Mouse (Mus musculus) embryonic facial prominence, embryonic 12.5 days (tissue): ENCODE results near the gene Zbtb7a. TPM values are rescaled to one million over a fixed set of nuclear protein-coding genes. Genes with fewer than 3 reads are reported as not detected.
A peak's percentile ranks its signal among the peaks of the same experiment; 100 is the strongest.

Experiments used
- ATAC-seq: fragments of 200-750 bp; cut with Nextera tagmentation; 2 replicates; pipeline ENCODE4 v1.8.0; 2017; ENCODE audit not compliant: insufficient number of reproducible peaks, insufficient read depth, low FRiP score, low TSS enrichment
- H3K27ac ChIP-seq: fragments of 300-500 bp; sonication (generic); 2 replicates; pipeline ENCODE4 v1.5.1; 2016; ENCODE audit warnings: mild to moderate bottlenecking
- H3K27me3 ChIP-seq: fragments of 300-500 bp; sonication (generic); 2 replicates; pipeline ENCODE4 v1.6.1; 2016; ENCODE audit warnings: mild to moderate bottlenecking, moderate library complexity
- H3K36me3 ChIP-seq: fragments of 300-500 bp; sonication (generic); 2 replicates; pipeline ENCODE4 v1.6.1; 2016; ENCODE audit warnings: mild to moderate bottlenecking
- H3K4me1 ChIP-seq: fragments of 300-500 bp; sonication (generic); 2 replicates; pipeline ENCODE4 v1.6.1; 2016
- H3K4me2 ChIP-seq: fragments of 300-500 bp; sonication (generic); replicated peaks from 2 replicates; pipeline ENCODE4 v1.6.1; 2016; ENCODE audit warnings: mild to moderate bottlenecking, moderate library complexity
- H3K4me3 ChIP-seq: fragments of 300-500 bp; sonication (generic); 2 replicates; pipeline ENCODE4 v1.5.1; 2016; ENCODE audit warnings: mild to moderate bottlenecking
- H3K9ac ChIP-seq: fragments of 300-500 bp; sonication (generic); 2 replicates; pipeline ENCODE4 v1.6.1; 2016; ENCODE audit warnings: mild to moderate bottlenecking, moderate library complexity
- H3K9me3 ChIP-seq: fragments of 300-500 bp; sonication (generic); 2 replicates; pipeline ENCODE4 v1.6.1; 2016; ENCODE audit warnings: mild to moderate bottlenecking, moderate library complexity
- WGBS: fragments of 180-500 bp; shearing (Covaris S2); methylation state at CpG from one replicate; pipeline ENCODE4 v1.1.7; 2016; 5-methylcytosine and 5-hydroxymethylcytosine counted together
- polyA plus RNA-seq: library from polyadenylated mRNA; unstranded; fragments of >200 nt; fragmentation: Nextera tagmentation; extraction: Ambion mirVana; gene quantifications from 2 replicates; pipeline ENCODE4 v1.2.1, GENCODE M21; 2016

Gene Zbtb7a
- polyA plus RNA-seq, 1 experiment from 2014 or later: 21.7 TPM

GRCm38 (mm10) chr10:81193991-81194774 lies 59.2 kb downstream of the Zbtb7a start:
- Histone ChIP-seq H3K27ac (0 out of 2 replicates have a peak overlapping the region, but pooled peaks have one; percentile 19), H3K36me3 (peaks cover 17% of the 10 kb centered on the region), H3K27me3 (peaks cover 49% of the 10 kb centered on the region), H3K4me2 (peak overlapping the region; percentile 27), H3K9me3 (no peaks in the 10 kb centered on the region), H3K4me3 (no peak overlapping the region), H3K9ac (0 out of 2 replicates have a peak overlapping the region, but pooled peaks have one; percentile 15), H3K4me1 (0 out of 2 replicates have a peak, but pooled peaks cover 15% of the 10 kb centered on the region)
- ATAC-seq: no peak
- 12% methylated on average over 37 of the region's 37 CpGs for WGBS

- Histone ChIP-seq H3K4me1 (0 out of 2 replicates have a peak, but pooled peaks cover 15% of the 10 kb centered on the region), H3K36me3 (peaks cover 11% of the 10 kb centered on the region), H3K9me3 (no peaks in the 10 kb centered on the region), H3K4me3 (no peak overlapping the region), H3K27ac (no peak overlapping the region), H3K4me2 (0 out of 2 replicates have a peak overlapping the region, but pooled peaks have one; percentile 1), H3K27me3 (peaks cover 51% of the 10 kb centered on the region), H3K9ac (0 out of 2 replicates have a peak overlapping the region, but pooled peaks have one; percentile 5)
- WGBS: 65% methylated on average over 4 of the region's 4 CpGs
- no peak for ATAC-seq
Measured at GRCm38 (mm10) chr10:81195300-81195699, 60.3 kb downstream of the Zbtb7a start.

DNA sequence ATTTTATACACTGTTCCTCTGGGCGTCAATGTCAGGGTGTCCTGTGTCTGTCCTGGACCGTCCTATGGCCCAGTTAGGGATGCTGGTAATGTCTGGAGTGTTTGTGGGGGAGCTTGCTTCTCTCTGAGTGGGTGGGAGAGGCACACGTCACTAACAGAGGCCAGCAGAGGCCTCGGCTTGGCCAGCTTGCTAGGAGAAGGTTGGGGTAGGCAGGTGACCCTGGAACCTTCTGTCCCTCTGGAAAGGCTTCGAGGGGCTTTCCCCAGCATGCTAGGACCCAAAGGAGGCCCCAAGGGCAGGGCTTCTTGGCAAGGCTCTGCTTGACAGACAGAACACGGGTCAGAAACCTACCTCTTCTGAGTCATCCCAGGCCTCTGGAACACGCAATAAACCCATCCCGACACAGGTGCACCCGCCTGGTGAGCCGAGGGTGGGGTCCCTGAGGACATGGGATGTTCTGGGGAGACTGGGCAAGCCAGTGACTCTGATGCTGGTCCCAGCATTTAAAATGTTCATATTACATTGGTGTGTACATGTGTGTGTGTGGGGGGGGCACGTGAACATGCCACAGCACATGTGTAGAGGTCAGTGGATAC lies 61.5 kb downstream of the Zbtb7a start:
- Histone ChIP-seq H3K4me2 (no peak overlapping the region), H3K9me3 (no peaks in the 10 kb centered on the region), H3K9ac (no peak overlapping the region), H3K4me3 (no peak overlapping the region), H3K27ac (no peak overlapping the region), H3K36me3 (no peaks in the 10 kb centered on the region), H3K4me1 (0 out of 2 replicates have a peak, but pooled peaks cover 15% of the 10 kb centered on the region), H3K27me3 (peaks cover 51% of the 10 kb centered on the region)
- ATAC-seq: no peak
- 61% methylated on average over 11 of the region's 11 CpGs for WGBS

DNA sequence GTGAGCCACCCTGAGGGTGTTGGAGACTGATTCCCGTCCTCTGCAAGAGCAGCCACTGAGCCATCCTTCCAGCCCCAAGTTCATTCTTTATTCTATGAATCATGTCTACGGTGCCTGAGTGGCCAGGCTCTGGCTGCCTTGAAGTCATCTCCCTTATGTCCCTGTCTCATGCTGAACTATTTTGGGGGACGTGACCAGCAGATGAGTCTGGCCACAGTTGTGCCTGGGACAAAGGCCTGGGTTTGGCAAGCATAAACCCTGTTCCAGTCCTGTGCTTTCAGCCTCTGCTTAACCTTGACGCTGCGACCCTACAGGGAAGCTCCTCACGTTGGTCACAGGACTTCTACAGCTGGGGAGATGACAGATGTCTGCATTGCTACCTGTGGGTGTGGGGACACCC lies 62.3 kb downstream of the Zbtb7a start:
- no peak overlapping the region for H3K27ac ChIP-seq
- no peaks in the 10 kb centered on the region for H3K36me3 ChIP-seq
- H3K9me3 ChIP-seq: no peaks in the 10 kb centered on the region
- 50% methylated on average over 6 of the region's 6 CpGs for WGBS
- 0 out of 2 replicates have a peak, but pooled peaks cover 12% of the 10 kb centered on the region for H3K4me1 ChIP-seq
- no peak overlapping the region for H3K4me2 ChIP-seq
- no peak overlapping the region for H3K4me3 ChIP-seq
- no peak for ATAC-seq
- no peak overlapping the region for H3K9ac ChIP-seq
- H3K27me3 ChIP-seq: peaks cover 51% of the 10 kb centered on the region

- Histone ChIP-seq H3K9me3 (no peaks in the 10 kb centered on the region), H3K4me1 (0 out of 2 replicates have a peak, but pooled peaks cover 9% of the 10 kb centered on the region), H3K36me3 (no peaks in the 10 kb centered on the region), H3K27me3 (peaks cover 46% of the 10 kb centered on the region), H3K9ac (no peak overlapping the region), H3K27ac (no peak overlapping the region), H3K4me3 (no peak overlapping the region), H3K4me2 (no peak overlapping the region)
- 4% methylated on average over 9 of the region's 9 CpGs for WGBS
- no peak for ATAC-seq
Measured at GRCm38 (mm10) chr10:81198230-81198629, 63.2 kb downstream of the Zbtb7a start.

DNA sequence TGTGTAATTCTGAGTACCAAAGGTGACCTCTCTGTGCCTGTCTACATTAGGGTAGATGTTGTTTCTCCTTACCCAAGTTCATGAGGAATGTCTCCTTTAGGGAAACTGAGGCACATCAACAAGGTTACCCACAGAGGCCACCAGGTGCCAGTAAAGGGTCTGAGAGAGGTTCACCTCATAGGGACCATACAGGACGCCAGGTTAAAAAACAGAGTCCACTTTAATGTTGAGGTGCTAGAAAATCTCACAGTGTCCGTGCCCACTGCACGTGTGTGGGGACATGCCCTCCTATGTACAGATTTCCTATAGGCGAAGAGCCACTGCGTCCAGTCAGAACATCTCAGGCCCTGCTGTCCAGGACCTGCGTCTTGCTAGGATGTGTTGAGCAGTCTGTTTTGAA lies 64.0 kb downstream of the Zbtb7a start:
- ATAC-seq: no peak
- no peak overlapping the region for H3K4me2 ChIP-seq
- H3K27ac ChIP-seq: no peak overlapping the region
- 80% methylated on average over 6 of the region's 6 CpGs for WGBS
- H3K4me3 ChIP-seq: no peak overlapping the region
- H3K4me1 ChIP-seq: 0 out of 2 replicates have a peak, but pooled peaks cover 7% of the 10 kb centered on the region
- no peaks in the 10 kb centered on the region for H3K9me3 ChIP-seq
- H3K27me3 ChIP-seq: peaks cover 41% of the 10 kb centered on the region
- H3K36me3 ChIP-seq: no peaks in the 10 kb centered on the region
- H3K9ac ChIP-seq: no peak overlapping the region

DNA sequence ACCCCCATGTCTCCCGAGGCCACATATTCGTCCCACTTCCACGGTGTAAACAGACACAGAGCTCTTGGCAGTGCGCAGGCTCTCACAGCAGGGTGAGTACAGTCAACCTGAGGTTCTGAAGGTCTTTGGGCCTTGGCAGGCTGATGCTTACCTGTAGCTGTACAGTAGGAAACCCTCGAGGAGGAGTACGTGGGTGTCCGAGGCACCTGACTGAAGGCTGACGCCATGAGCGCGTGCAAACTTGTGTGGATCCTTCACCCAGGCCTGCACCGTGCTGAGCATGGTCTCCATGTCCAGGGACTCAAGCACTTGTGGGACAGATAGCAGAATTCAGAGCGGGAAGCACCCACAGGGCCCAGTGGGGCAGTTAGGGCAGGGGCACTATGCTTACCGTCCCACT lies 65.1 kb downstream of the Zbtb7a start:
- Histone ChIP-seq H3K9me3 (no peaks in the 10 kb centered on the region), H3K36me3 (no peaks in the 10 kb centered on the region), H3K27me3 (peaks cover 30% of the 10 kb centered on the region), H3K4me1 (no peaks in the 10 kb centered on the region), H3K4me2 (no peak overlapping the region), H3K27ac (no peak overlapping the region), H3K9ac (no peak overlapping the region), H3K4me3 (no peak overlapping the region)
- no peak for ATAC-seq
- WGBS: 84% methylated on average over 13 of the region's 13 CpGs

- Histone ChIP-seq H3K9me3 (no peaks in the 10 kb centered on the region), H3K27ac (no peak overlapping the region), H3K9ac (no peak overlapping the region), H3K4me3 (no peak overlapping the region), H3K4me2 (no peak overlapping the region), H3K4me1 (no peaks in the 10 kb centered on the region), H3K27me3 (peaks cover 24% of the 10 kb centered on the region), H3K36me3 (no peaks in the 10 kb centered on the region)
- ATAC-seq: no peak
- 73% methylated on average over 20 of the region's 20 CpGs for WGBS
Measured at GRCm38 (mm10) chr10:81200605-81201287, 65.7 kb downstream of the Zbtb7a start.

GRCm38 (mm10) chr10:81201807-81202758 lies 67.1 kb downstream of the Zbtb7a start, which contains the start of gene Nmrk2:
Gene Nmrk2, minus strand, starts transcription at chr10:81202051.
- Histone ChIP-seq H3K36me3 (no peaks in the 10 kb centered on the region), H3K9me3 (no peaks in the 10 kb centered on the region), H3K27me3 (peaks cover 10% of the 10 kb centered on the region), H3K9ac (no peak within 1 kb of the TSS), H3K4me3 (no peak within 1 kb of the TSS), H3K27ac (no peak within 1 kb of the TSS), H3K4me2 (no peak within 1 kb of the TSS), H3K4me1 (no peaks in the 10 kb centered on the region)
- 52% methylated on average over 13 of the region's 13 CpGs for WGBS
- no peak for ATAC-seq
